Mouse (Mus musculus) ES-E14 (cell line): ENCODE measurements around the gene Cth.

Experiments used
- CHD2 ChIP-seq: IDR thresholded peaks from 2 replicates; pipeline ENCODE4 v1.6.1; 2014; ENCODE audit warnings: mild to moderate bottlenecking, low read depth, low read length, inconsistent platforms
- HCFC1 ChIP-seq: IDR thresholded peaks from 2 replicates; pipeline ENCODE4 v1.6.1; 2012; ENCODE audit warnings: low read length, inconsistent platforms, borderline replicate concordance; ENCODE audit not compliant: insufficient read depth
- MAFK ChIP-seq: IDR thresholded peaks from 2 replicates; pipeline ENCODE4 v1.6.1; 2014; ENCODE audit warnings: mild to moderate bottlenecking, low read depth, low read length, inconsistent platforms; ENCODE audit not compliant: insufficient read depth
- ZC3H11A ChIP-seq: IDR thresholded peaks from 2 replicates; pipeline ENCODE4 v1.6.1; 2012; ENCODE audit warnings: low read depth, mild to moderate bottlenecking, inconsistent platforms, low read length, borderline replicate concordance
- ZNF384 ChIP-seq: IDR thresholded peaks from 2 replicates; pipeline ENCODE4 v1.6.1; 2012; ENCODE audit warnings: low read depth, low read length, inconsistent platforms

DNA sequence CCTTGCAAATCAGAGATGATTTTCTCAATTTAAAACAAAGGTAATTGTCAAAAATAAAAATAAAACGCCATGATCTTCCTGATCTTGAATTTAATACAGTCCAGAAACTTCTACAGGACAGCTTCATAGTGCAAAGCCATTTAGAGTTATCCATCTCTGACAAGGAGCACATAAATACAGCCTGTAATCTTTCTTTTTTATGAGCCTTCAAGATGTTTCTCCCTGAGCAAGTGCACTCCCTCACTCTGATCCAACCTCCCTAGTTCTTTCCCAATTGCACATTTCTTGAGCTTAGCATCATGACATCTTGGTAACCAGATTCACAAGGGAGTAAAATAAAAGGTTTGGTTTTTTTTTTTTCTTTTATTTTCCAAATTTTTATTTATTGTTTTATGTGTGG is 72.1 kb downstream of the Cth start:
- TF ChIP-seq HCFC1 (no peak), CHD2 (no peak), ZNF384 (no peak), ZC3H11A (no peak), MAFK (no peak)
